Mouse (Mus musculus): ENCODE measurements at regions not wholly inside any gene's neighbourhood (a gene's known extent, or its start where the extent isn't known, plus 50 kb on each side); places are given as distances from the start of the nearest gene placed in this dataset.

DNA sequence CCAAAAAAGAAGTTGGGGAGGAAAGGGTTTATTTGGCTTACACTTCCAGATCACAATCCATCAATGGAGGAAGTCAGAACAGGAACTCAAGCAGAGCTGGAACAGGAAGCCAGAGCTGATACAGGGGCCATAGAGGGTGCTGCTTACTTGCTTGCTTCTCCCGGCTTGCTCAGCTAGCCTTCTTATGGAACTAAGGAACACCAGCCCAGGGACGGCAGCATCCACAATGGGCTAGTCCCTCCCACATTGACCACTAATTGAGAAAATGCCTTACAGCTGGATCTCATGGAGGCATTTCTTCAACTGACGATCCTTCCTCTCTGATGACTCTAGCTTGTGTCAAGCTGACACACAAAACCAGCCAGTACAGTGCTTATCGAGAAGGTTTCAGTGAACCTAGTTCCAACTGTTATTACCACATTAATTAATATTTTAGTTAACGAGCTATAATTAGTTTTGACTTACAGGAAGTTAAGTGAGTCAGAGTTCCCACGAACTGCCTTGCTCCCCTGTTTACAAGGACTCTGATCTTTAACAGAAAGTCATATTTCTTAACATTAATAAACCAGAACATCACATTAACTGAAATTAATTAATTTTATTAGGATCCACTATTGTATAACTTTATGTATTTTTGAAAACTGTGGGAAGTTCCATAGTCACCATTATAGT, 158.2 kb downstream of the Calcrl start:
- no peak for DNase-seq

DNA sequence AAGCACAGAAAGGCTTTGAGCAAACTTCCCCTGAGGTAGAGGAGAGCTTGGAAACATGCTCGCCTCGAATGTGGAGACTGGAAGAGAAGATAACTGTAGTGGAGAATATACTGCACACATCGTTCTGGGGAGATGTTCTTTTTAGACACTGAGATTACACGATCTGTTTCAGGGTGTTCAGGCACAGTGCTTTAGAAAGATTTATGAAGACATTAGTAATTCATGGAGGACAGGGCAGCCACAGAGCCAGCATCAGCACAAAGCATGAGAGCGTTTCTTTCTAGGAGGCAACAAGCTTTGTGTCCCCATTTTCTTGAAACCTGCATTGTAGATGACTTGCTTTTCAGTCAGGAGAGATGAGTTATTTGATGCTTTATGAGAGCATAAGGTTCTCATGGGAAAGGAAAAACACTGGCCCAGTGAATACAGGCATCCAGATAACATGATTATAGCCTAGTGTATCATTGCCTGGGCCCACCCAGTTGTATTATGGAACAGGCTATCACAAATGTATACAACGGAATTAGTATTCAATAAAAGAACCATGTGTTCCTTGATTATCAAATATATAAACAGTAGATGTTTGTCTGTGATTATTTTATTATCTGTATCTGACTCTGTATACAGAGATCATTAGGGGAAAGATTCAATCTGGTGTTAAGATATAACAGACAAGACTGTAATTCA, 151.0 kb downstream of the Calcrl start:
- DNase-seq, result no peak

DNA sequence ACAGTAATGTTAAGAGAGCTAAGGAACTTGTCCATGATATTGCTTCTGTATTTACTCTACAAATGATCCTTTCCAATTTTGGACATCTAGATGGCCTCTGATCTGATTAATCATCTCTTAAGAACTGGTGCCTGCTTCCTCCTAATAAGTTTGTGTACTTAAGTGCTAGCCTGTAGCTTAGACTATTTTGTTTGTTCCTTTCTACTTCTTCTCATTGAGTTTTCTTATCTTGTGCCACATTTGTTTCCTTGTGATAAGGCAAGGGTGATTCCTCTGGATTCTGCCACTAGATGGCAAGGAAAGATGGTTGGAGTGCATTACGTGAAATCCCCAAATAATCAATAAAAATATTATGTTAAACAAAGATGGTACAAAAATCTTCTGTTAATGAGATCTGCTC, 148.0 kb downstream of the Calcrl start:
- no peak for DNase-seq

All from thymus, postnatal 25 days (tissue).